Mouse (Mus musculus) heart, postnatal 0 days (tissue): Measurements from ENCODE around the gene Dctpp1. TPM values are rescaled to one million over a fixed set of nuclear protein-coding genes. Genes with fewer than 3 reads are reported as not detected.

Source experiments
- ATAC-seq: fragments of 200-750 bp; cut with Nextera tagmentation; 2 replicates; pipeline ENCODE4 v1.8.0; 2017; ENCODE audit warnings: low read depth, moderate number of reproducible peaks, moderate library complexity; ENCODE audit not compliant: insufficient read depth
- DNase-seq: peaks from one replicate; pipeline ENCODE4 v3.0.0-alpha.2; 2016; ENCODE audit warnings: low spot score
- H3K27ac ChIP-seq: fragments of 300-500 bp; sonication (generic); 2 replicates; pipeline ENCODE4 v1.5.1; 2014; ENCODE audit warnings: low read depth, mild to moderate bottlenecking
- H3K27me3 ChIP-seq: fragments of 300-500 bp; sonication (generic); 2 replicates; pipeline ENCODE4 v1.6.1; 2014; ENCODE audit warnings: low read length, mixed read lengths; ENCODE audit not compliant: control insufficient read depth, insufficient read depth
- H3K36me3 ChIP-seq: fragments of 300-500 bp; sonication (generic); replicated peaks from 2 replicates; pipeline ENCODE4 v1.6.1; 2014; ENCODE audit warnings: low read length, mixed read lengths; ENCODE audit not compliant: control insufficient read depth, insufficient read depth
- H3K4me1 ChIP-seq: fragments of 300-500 bp; sonication (generic); 2 replicates; pipeline ENCODE4 v1.6.1; 2014; ENCODE audit warnings: antibody characterized with exemption; ENCODE audit not compliant: control insufficient read depth, insufficient read depth
- H3K4me2 ChIP-seq: fragments of 300-500 bp; sonication (generic); 2 replicates; pipeline ENCODE4 v1.6.1; 2014; ENCODE audit warnings: low read depth, mild to moderate bottlenecking, low read length, moderate library complexity
- H3K4me3 ChIP-seq: fragments of 300-500 bp; sonication (generic); 2 replicates; pipeline ENCODE4 v1.5.1; 2014; ENCODE audit warnings: low read depth, low read length
- H3K9ac ChIP-seq: fragments of 300-500 bp; sonication (generic); replicated peaks from 2 replicates; pipeline ENCODE4 v1.6.1; 2014; ENCODE audit warnings: low read depth, low read length, mixed read lengths
- H3K9me3 ChIP-seq: fragments of 300-500 bp; sonication (generic); replicated peaks from 2 replicates; pipeline ENCODE4 v1.6.1; 2016; ENCODE audit warnings: low read length; ENCODE audit not compliant: control insufficient read depth
- CTCF ChIP-seq: IDR thresholded peaks from 2 replicates; pipeline ENCODE4 v1.5.1; 2016; ENCODE audit warnings: antibody characterized with exemption, control low read depth, low read depth
- EP300 ChIP-seq: IDR thresholded peaks from 2 replicates; pipeline ENCODE4 v1.6.1; 2016; ENCODE audit warnings: antibody characterized with exemption, low read depth
- WGBS: fragments of 180-500 bp; shearing (Covaris S2); extraction: QIAGEN DNeasy Blood & Tissue Kit; methylation state at CpG from one replicate; pipeline ENCODE4 v1.1.7; 2014; 5-methylcytosine and 5-hydroxymethylcytosine counted together
- polyA plus RNA-seq: library from polyadenylated mRNA; unstranded; fragments of >200 nt; fragmentation: Nextera tagmentation; extraction: Ambion mirVana; gene quantifications from 2 replicates; pipeline ENCODE4 v1.2.1, GENCODE M21; 2015
- total RNA-seq: library from RNA; depleted of rRNA; stranded (reverse); fragments of >200 nt; gene quantifications from 2 replicates; pipeline ENCODE4 v1.2.3, GENCODE M21; 2014; ENCODE audit warnings: low replicate concordance

Dctpp1 gene
- total and polyA plus RNA-seq, 2 experiments from 2014 or later: 97.1 to 152 TPM

- H3K4me1 ChIP-seq: peaks cover 14% of the 10 kb centered on the region; the same call in 1 of the 2 replicates
These were observed 15.6 kb downstream of the Dctpp1 start for GRCm38 (mm10) chr7:127244658-127245510.

GRCm38 (mm10) chr7:127243870-127244657 lies 16.4 kb downstream of the Dctpp1 start, which contains the start of gene Zfp771:
Zfp771 (plus strand) TSS chr7:127244274.
- Histone ChIP-seq H3K36me3 (peaks cover 23% of the 10 kb centered on the region; the same call in 1 of the 2 replicates), H3K4me3 (peak within 1 kb of the TSS; percentile 66), H3K27ac (peak within 1 kb of the TSS; percentile 93), H3K27me3 (no peaks in the 10 kb centered on the region), H3K4me1 (peaks cover 14% of the 10 kb centered on the region; the same call in 1 of the 2 replicates), H3K9me3 (no peaks in the 10 kb centered on the region), H3K4me2 (peak within 1 kb of the TSS; percentile 87), H3K9ac (peak within 1 kb of the TSS; percentile 81)
- TF ChIP-seq EP300: no peak; the same call in 1 of the 2 replicates
- TF ChIP-seq CTCF: no peak
- ATAC-seq: peak; percentile 96
- under 1% methylated on average over 52 of the region's 56 CpGs for WGBS
- peak; percentile 94 for DNase-seq

More at GRCm38 (mm10) chr7:127244658-127245510, 15.6 kb downstream of the Dctpp1 start:
- peak overlapping the region; percentile 93 for H3K27ac ChIP-seq
- H3K4me2 ChIP-seq: peak overlapping the region; percentile 87
- peak overlapping the region; percentile 81 for H3K9ac ChIP-seq
- WGBS: 12% methylated on average over 31 of the region's 33 CpGs
- peaks cover 28% of the 10 kb centered on the region; the same call in 1 of the 2 replicates for H3K36me3 ChIP-seq
- no peak for TF ChIP-seq EP300
- no peaks in the 10 kb centered on the region for H3K27me3 ChIP-seq
- H3K9me3 ChIP-seq: no peaks in the 10 kb centered on the region
- peak; percentile 22 for DNase-seq
- H3K4me3 ChIP-seq: peak overlapping the region; percentile 66
- peak; percentile 73 for ATAC-seq

- peak overlapping the region; percentile 93 for H3K27ac ChIP-seq
- H3K9me3 ChIP-seq: no peaks in the 10 kb centered on the region
- no peaks in the 10 kb centered on the region for H3K27me3 ChIP-seq
- TF ChIP-seq CTCF (no peak), EP300 (no peak)
- H3K4me2 ChIP-seq: peak overlapping the region; percentile 87
- peaks cover 20% of the 10 kb centered on the region; the same call in 1 of the 2 replicates for H3K36me3 ChIP-seq
- H3K4me1 ChIP-seq: peaks cover 14% of the 10 kb centered on the region; the same call in 1 of the 2 replicates
- WGBS: 31% methylated on average over 2 of the region's 2 CpGs
- peak overlapping the region; percentile 81; the same call in 1 of the 2 replicates for H3K9ac ChIP-seq
- DNase-seq: peak; percentile 25
- peak overlapping the region; percentile 66 for H3K4me3 ChIP-seq
- ATAC-seq: no peak
These were observed 17.1 kb downstream of the Dctpp1 start for GRCm38 (mm10) chr7:127243361-127243867.

- Histone ChIP-seq H3K9me3 (no peaks in the 10 kb centered on the region), H3K36me3 (peaks cover 36% of the 10 kb centered on the region), H3K27ac (no peak overlapping the region), H3K4me3 (no peak overlapping the region), H3K27me3 (no peaks in the 10 kb centered on the region), H3K9ac (no peak overlapping the region), H3K4me2 (no peak overlapping the region), H3K4me1 (peaks cover 9% of the 10 kb centered on the region)
- WGBS: 87% methylated on average over 2 of the region's 2 CpGs
- DNase-seq: no peak
- no peak for ATAC-seq
- TF ChIP-seq EP300 (no peak), CTCF (no peak)
These were observed 25.7 kb downstream of the Dctpp1 start for GRCm38 (mm10) chr7:127234777-127235176.

GRCm38 (mm10) chr7:127233765-127234164 lies 26.7 kb downstream of the Dctpp1 start:
- TF ChIP-seq EP300: no peak
- no peak for DNase-seq
- H3K4me1 ChIP-seq: peaks cover 9% of the 10 kb centered on the region
- peaks cover 36% of the 10 kb centered on the region for H3K36me3 ChIP-seq
- H3K9ac ChIP-seq: peak overlapping the region; percentile 71
- peak overlapping the region; percentile 93 for H3K27ac ChIP-seq
- no peaks in the 10 kb centered on the region for H3K9me3 ChIP-seq
- ATAC-seq: no peak
- 5% methylated on average over 9 of the region's 9 CpGs for WGBS
- peak overlapping the region; percentile 95 for H3K4me3 ChIP-seq
- H3K4me2 ChIP-seq: peak overlapping the region; percentile 85
- H3K27me3 ChIP-seq: no peaks in the 10 kb centered on the region
